Comparison of ENCODE assay signal across 8 mouse cellular contexts in genomic region chr9:103108341-103108798, GRCm38 (mm10). TPM values are rescaled to one million over a fixed set of nuclear protein-coding genes. Genes with fewer than 3 reads are reported as not detected.
DNase-seq lines count a peak whose midpoint lies in the region; ATAC-seq and TF ChIP-seq lines count a peak whose summit lies in the region.
"Not testable (repeated sequence)": the region's sequence is repeated elsewhere in the genome, so short reads cannot be mapped to it uniquely, and the experiment has no call there.

No protein-coding gene starts in this region.

- H3K4me2 ChIP-seq in embryonic facial prominence, embryonic 14.5 days (ENCODE audit: low read depth, low read length): peak overlapping the region; percentile 54
- H3K4me2 ChIP-seq in hindbrain, embryonic 16.5 days (ENCODE audit: low read length): peak overlapping the region; percentile 63
- peak overlapping the region; percentile 40 for H3K4me2 ChIP-seq in limb, embryonic 11.5 days (ENCODE audit: low read depth, severe bottlenecking)
- H3K4me2 ChIP-seq in lung, postnatal 0 days (replicated peaks; ENCODE audit: low read depth, low read length): peak overlapping the region; percentile 41
- peak overlapping the region; percentile 32 for H3K4me2 ChIP-seq in neural tube, embryonic 11.5 days (ENCODE audit: low read depth)

- H3K27ac ChIP-seq in embryonic facial prominence, embryonic 14.5 days (replicated peaks; ENCODE audit: low read depth, low read length); limb, embryonic 11.5 days (replicated peaks; ENCODE audit: low read depth, low read length); neural tube, embryonic 11.5 days (ENCODE audit: low read depth, low read length): not testable (repeated sequence)
- H3K27ac ChIP-seq in hindbrain, embryonic 16.5 days (ENCODE audit: low read depth, low read length): 0 out of 2 replicates have a peak overlapping the region, but pooled peaks have one; percentile 58
- peak overlapping the region; percentile 55 for H3K27ac ChIP-seq in lung, postnatal 0 days (ENCODE audit: low read length)

- peak overlapping the region; percentile 46 for H3K4me3 ChIP-seq in embryonic facial prominence, embryonic 14.5 days (ENCODE audit: low read depth, low read length)
- H3K4me3 ChIP-seq in hindbrain, embryonic 16.5 days (ENCODE audit: low read length): peak overlapping the region; percentile 45
- H3K4me3 ChIP-seq in limb, embryonic 11.5 days (ENCODE audit: low read depth, low read length): peak overlapping the region; percentile 23; the same call in 1 of the 2 replicates
- H3K4me3 ChIP-seq in lung, postnatal 0 days (ENCODE audit: low read depth, low read length): peak overlapping the region; percentile 28; the same call in 1 of the 2 replicates
- H3K4me3 ChIP-seq in neural tube, embryonic 11.5 days (ENCODE audit: low read depth, low read length): peak overlapping the region; percentile 18; the same call in 1 of the 2 replicates

- 22% methylated on average over 7 of the region's 14 CpGs for WGBS in embryonic facial prominence, embryonic 14.5 days
- WGBS in hindbrain, embryonic 16.5 days: 8% methylated on average over 7 of the region's 14 CpGs
- 27% methylated on average over 7 of the region's 14 CpGs for WGBS in limb, embryonic 11.5 days
- 12% methylated on average over 7 of the region's 14 CpGs for WGBS in lung, postnatal 0 days
- 17% methylated on average over 7 of the region's 14 CpGs for WGBS in neural tube, embryonic 11.5 days

- H3K36me3 ChIP-seq in embryonic facial prominence, embryonic 14.5 days (ENCODE audit: control insufficient read depth, insufficient read depth, low read length); hindbrain, embryonic 16.5 days (ENCODE audit: control insufficient read depth, insufficient read depth, low read length); limb, embryonic 11.5 days (ENCODE audit: control insufficient read depth, insufficient read depth, low read length); lung, postnatal 0 days (ENCODE audit: insufficient read depth, low read length); neural tube, embryonic 11.5 days (ENCODE audit: control insufficient read depth, insufficient read depth, low read length): not testable (repeated sequence)

- TF ChIP-seq EP300 in lung, postnatal 0 days (IDR thresholded peaks at IDR 0.05): peak; percentile 45

- H3K4me1 ChIP-seq in embryonic facial prominence, embryonic 14.5 days (ENCODE audit: control insufficient read depth, insufficient read depth, low read length): peaks cover 21% of the 10 kb centered on the region; the same call in 1 of the 2 replicates
- peaks cover 14% of the 10 kb centered on the region for H3K4me1 ChIP-seq in hindbrain, embryonic 16.5 days (ENCODE audit: control insufficient read depth, insufficient read depth, low read depth, low read length)
- H3K4me1 ChIP-seq in limb, embryonic 11.5 days (ENCODE audit: control insufficient read depth, insufficient read depth, low read length): peaks cover 15% of the 10 kb centered on the region
- H3K4me1 ChIP-seq in lung, postnatal 0 days (ENCODE audit: insufficient read depth, low read depth, low read length): peaks cover 21% of the 10 kb centered on the region
- not testable (repeated sequence) for H3K4me1 ChIP-seq in neural tube, embryonic 11.5 days (ENCODE audit: control insufficient read depth, insufficient read depth, low read length)

- H3K27me3 ChIP-seq in embryonic facial prominence, embryonic 14.5 days (replicated peaks; ENCODE audit: control insufficient read depth, insufficient read depth, low read length): peaks cover 31% of the 10 kb centered on the region
- H3K27me3 ChIP-seq in hindbrain, embryonic 16.5 days (replicated peaks; ENCODE audit: control insufficient read depth, insufficient read depth, low read length); neural tube, embryonic 11.5 days (ENCODE audit: control insufficient read depth, insufficient read depth, low read length): not testable (repeated sequence)
- H3K27me3 ChIP-seq in limb, embryonic 11.5 days (ENCODE audit: control insufficient read depth, insufficient read depth, low read length): peaks cover 26% of the 10 kb centered on the region
- peaks cover 13% of the 10 kb centered on the region; the same call in 1 of the 2 replicates for H3K27me3 ChIP-seq in lung, postnatal 0 days (replicated peaks; ENCODE audit: insufficient read depth, low read length)

- H3K9ac ChIP-seq in embryonic facial prominence, embryonic 14.5 days (ENCODE audit: low read depth, low read length): peak overlapping the region; percentile 53; the same call in 1 of the 2 replicates
- H3K9ac ChIP-seq in hindbrain, embryonic 16.5 days (ENCODE audit: low read depth, low read length); lung, postnatal 0 days (replicated peaks; ENCODE audit: low read depth); neural tube, embryonic 11.5 days (ENCODE audit: low read length): not testable (repeated sequence)
- peak overlapping the region; percentile 34; the same call in 1 of the 2 replicates for H3K9ac ChIP-seq in limb, embryonic 11.5 days (ENCODE audit: low read length)

- TF ChIP-seq CTCF in lung, postnatal 0 days (IDR thresholded peaks at IDR 0.05): not testable (repeated sequence)

- not testable (repeated sequence) for H3K9me3 ChIP-seq in embryonic facial prominence, embryonic 14.5 days (ENCODE audit: control insufficient read depth, low read length); hindbrain, embryonic 16.5 days (ENCODE audit: control insufficient read depth, low read length); limb, embryonic 11.5 days (ENCODE audit: control insufficient read depth, low read length); lung, postnatal 0 days (ENCODE audit: low read length); neural tube, embryonic 11.5 days (ENCODE audit: control insufficient read depth, low read length)

- DNase-seq in brain, adult 2 months (ENCODE audit: low read depth, low spot score): peak; percentile 68
- peak; percentile 44 for DNase-seq in embryonic facial prominence, embryonic 14.5 days (ENCODE audit: low spot score)
- DNase-seq in heart, adult 11 months: peak; percentile 73
- peak; percentile 65 for DNase-seq in limb, embryonic 11.5 days (ENCODE audit: low spot score)
- peak; percentile 72 for DNase-seq in lung, postnatal 0 days (ENCODE audit: low spot score)
- DNase-seq in neural tube, embryonic 11.5 days (ENCODE audit: low spot score): peak; percentile 63
- peak; percentile 65 for DNase-seq in telencephalon, adult 2 months (ENCODE audit: low read depth, low spot score)

- peak; percentile 69 for ATAC-seq in embryonic facial prominence, embryonic 14.5 days (ENCODE audit: low read depth)
- ATAC-seq in hindbrain, embryonic 16.5 days: peak; percentile 54; the same call in 1 of the 2 replicates
- ATAC-seq in limb, embryonic 11.5 days (ENCODE audit: insufficient number of reproducible peaks, low FRiP score, low TSS enrichment, low read depth): peak; percentile 65
- peak; percentile 46 for ATAC-seq in lung, postnatal 0 days
- ATAC-seq in neural tube, embryonic 11.5 days (ENCODE audit: insufficient read depth, low FRiP score, low TSS enrichment): peak; percentile 60; the same call in 1 of the 2 replicates

RNA-seq across cellular contexts. Expression of gene Rab6b, which starts 3.2 kb away (rescaled TPM):
- polyA plus RNA-seq in embryonic facial prominence, embryonic 14.5 days (2014; fragmentation: Nextera tagmentation; extraction: Ambion mirVana): 7.3 and 8.3 TPM in 2 replicates
- 137 and 140 TPM in 2 replicates for polyA plus RNA-seq in hindbrain, embryonic 16.5 days (2015; fragmentation: Nextera tagmentation; extraction: Ambion mirVana)
- polyA plus RNA-seq in limb, embryonic 11.5 days (2014; fragmentation: Nextera tagmentation; extraction: Ambion mirVana): 0.87 and 1.9 TPM in 2 replicates
- polyA plus RNA-seq in lung, postnatal 0 days (2015; fragmentation: Nextera tagmentation; extraction: Ambion mirVana): 6.8 and 7.3 TPM in 2 replicates
- polyA plus RNA-seq in neural tube, embryonic 11.5 days (2014; fragmentation: Nextera tagmentation; extraction: Ambion mirVana): 18.1 and 22.5 TPM in 2 replicates
